Mouse (Mus musculus) small intestine, adult 2 months (tissue): ENCODE results near the gene Nfe2l2. TPM values are rescaled to one million over a fixed set of nuclear protein-coding genes. Genes with fewer than 3 reads are reported as not detected.

ENCODE experiments used
- H3K27ac ChIP-seq: fragments of 200-500 bp; 2 replicates; pipeline ENCODE4 v1.5.1; 2012; ENCODE audit warnings: low read depth, low read length, control low read depth, inconsistent platforms; ENCODE audit not compliant: insufficient read depth
- H3K27me3 ChIP-seq: fragments of 200-500 bp; 2 replicates; pipeline ENCODE4 v1.6.1; 2012; ENCODE audit warnings: mild to moderate bottlenecking, moderate library complexity, low read length, inconsistent platforms; ENCODE audit not compliant: control insufficient read depth, insufficient read depth
- H3K36me3 ChIP-seq: fragments of 200-500 bp; 2 replicates; pipeline ENCODE4 v1.6.1; 2012; ENCODE audit warnings: mild to moderate bottlenecking, low read length, control low read depth, inconsistent platforms; ENCODE audit not compliant: control insufficient read depth, insufficient read depth
- H3K4me1 ChIP-seq: fragments of 200-500 bp; 2 replicates; pipeline ENCODE4 v1.6.1; 2012; ENCODE audit warnings: low read length, inconsistent platforms, mixed read lengths; ENCODE audit not compliant: control insufficient read depth, insufficient read depth, insufficient read length
- H3K4me3 ChIP-seq: fragments of 200-500 bp; 2 replicates; pipeline ENCODE4 v1.5.1; 2012; ENCODE audit warnings: low read depth, mild to moderate bottlenecking, control low read depth, inconsistent platforms, low read length, moderate library complexity
- CTCF ChIP-seq: fragments of 200-500 bp; IDR thresholded peaks from 2 replicates; pipeline ENCODE4 v1.5.1; 2012; ENCODE audit warnings: low read depth, mild to moderate bottlenecking, control low read depth, inconsistent platforms, low read length, moderate library complexity, mixed read lengths; ENCODE audit not compliant: insufficient replicate concordance, insufficient read length; ENCODE audit errors: extremely low read depth
- POLR2A ChIP-seq: fragments of 200-500 bp; IDR thresholded peaks from 2 replicates; pipeline ENCODE4 v1.6.1; 2012; ENCODE audit warnings: low read depth, mild to moderate bottlenecking, control low read depth, inconsistent platforms, low read length, moderate library complexity
- WGBS: fragments of 180-500 bp; shearing (Covaris S2); methylation state at CpG from one replicate; pipeline ENCODE4 v1.1.7; 2018; 5-methylcytosine and 5-hydroxymethylcytosine counted together
- polyA plus RNA-seq: library from polyadenylated mRNA; depleted of rRNA; stranded (reverse); fragments of >200 nt; gene quantifications from 2 replicates; pipeline ENCODE4 v1.2.3, GENCODE M21; 2012; rRNA removed

Gene Nfe2l2
- polyA plus RNA-seq, 1 experiment = 62.5 TPM

GRCm38 (mm10) chr2:75628487-75628886 is 76.0 kb downstream of the Nfe2l2 start:
- Histone ChIP-seq H3K36me3 (no peaks in the 10 kb centered on the region), H3K4me3 (no peak overlapping the region), H3K4me1 (peaks cover 6% of the 10 kb centered on the region; the same call in 1 of the 2 replicates), H3K27me3 (no peaks in the 10 kb centered on the region), H3K27ac (no peak overlapping the region)
- WGBS = 97% methylated on average over 8 of the region's 8 CpGs
- TF ChIP-seq CTCF (no peak), POLR2A (no peak)

GRCm38 (mm10) chr2:75626597-75627440 is 77.6 kb downstream of the Nfe2l2 start:
- WGBS = 70% methylated on average over 6 of the region's 6 CpGs
- H3K4me1 ChIP-seq = no peaks in the 10 kb centered on the region
- H3K36me3 ChIP-seq = no peaks in the 10 kb centered on the region
- H3K4me3 ChIP-seq = no peak overlapping the region
- no peaks in the 10 kb centered on the region for H3K27me3 ChIP-seq
- TF ChIP-seq CTCF (no peak), POLR2A (no peak)
- H3K27ac ChIP-seq = no peak overlapping the region

Other genes with a start within 250 kb of the Nfe2l2 start
- 4.4 and 9.0 TPM in 2 replicates for gene Hnrnpa3, start 45.4 kb downstream of the Nfe2l2 start, polyA plus RNA-seq
- gene Agps, start 127.5 kb upstream of the Nfe2l2 start, polyA plus RNA-seq = 2.1 and 3.2 TPM in 2 replicates
- gene Ttc30b, start 233.9 kb upstream of the Nfe2l2 start, polyA plus RNA-seq = 2.9 and 5.9 TPM in 2 replicates